Mouse (Mus musculus): ENCODE measurements around the gene Nat10. TPM values are rescaled to one million over a fixed set of nuclear protein-coding genes. Genes with fewer than 3 reads are reported as not detected.

The Nat10 gene
- polyA plus RNA-seq, 1 experiment from 2014 or later = 38.5 TPM

GRCm38 (mm10) chr2:103743536-103743935 lies 17.5 kb downstream of the Nat10 start:
- Histone ChIP-seq H3K4me2 (ENCODE audit: low read depth, low read length, severe bottlenecking) (no peak overlapping the region), H3K36me3 (ENCODE audit: control insufficient read depth, insufficient read depth, low read length) (peaks cover 6% of the 10 kb centered on the region; the same call in 1 of the 2 replicates), H3K4me1 (replicated peaks; ENCODE audit: control insufficient read depth, insufficient read depth, low read length) (no peaks in the 10 kb centered on the region), H3K4me3 (ENCODE audit: low read depth, low read length) (no peak overlapping the region), H3K9ac (ENCODE audit: low read length) (no peak overlapping the region), H3K27me3 (ENCODE audit: control insufficient read depth, insufficient read depth, low read length) (no peaks in the 10 kb centered on the region), H3K27ac (ENCODE audit: low read depth, low read length) (no peak overlapping the region), H3K9me3 (ENCODE audit: control insufficient read depth, low read length) (no peaks in the 10 kb centered on the region)
- ATAC-seq (replicated peaks; ENCODE audit: low FRiP score) (no peak), DNase-seq (ENCODE audit: low spot score) (no peak)
- WGBS = 98% methylated on average over 2 of the region's 2 CpGs

GRCm38 (mm10) chr2:103742821-103743220 lies 18.2 kb downstream of the Nat10 start:
- WGBS = 96% methylated on average over 6 of the region's 6 CpGs

GRCm38 (mm10) chr2:103731423-103731822 lies 29.6 kb downstream of the Nat10 start:
- no peaks in the 10 kb centered on the region for H3K9me3 ChIP-seq (ENCODE audit: control insufficient read depth, low read length)
- H3K27ac ChIP-seq (ENCODE audit: low read depth, low read length) = no peak overlapping the region
- no peaks in the 10 kb centered on the region for H3K27me3 ChIP-seq (ENCODE audit: control insufficient read depth, insufficient read depth, low read length)
- ATAC-seq (replicated peaks; ENCODE audit: low FRiP score) = no peak
- no peak overlapping the region for H3K4me3 ChIP-seq (ENCODE audit: low read depth, low read length)
- WGBS = 96% methylated on average over 6 of the region's 6 CpGs
- peaks cover 6% of the 10 kb centered on the region for H3K36me3 ChIP-seq (ENCODE audit: control insufficient read depth, insufficient read depth, low read length)
- no peak overlapping the region for H3K4me2 ChIP-seq (ENCODE audit: low read depth, low read length, severe bottlenecking)
- H3K9ac ChIP-seq (ENCODE audit: low read length) = no peak overlapping the region
- no peaks in the 10 kb centered on the region for H3K4me1 ChIP-seq (replicated peaks; ENCODE audit: control insufficient read depth, insufficient read depth, low read length)
- no peak for DNase-seq (ENCODE audit: low spot score)

More at GRCm38 (mm10) chr2:103742821-103743220, 18.2 kb downstream of the Nat10 start:
- H3K27ac ChIP-seq (ENCODE audit: low read depth, low read length) = no peak overlapping the region
- no peak overlapping the region for H3K9ac ChIP-seq (ENCODE audit: low read length)
- ATAC-seq (replicated peaks; ENCODE audit: low FRiP score) (no peak), DNase-seq (ENCODE audit: low spot score) (no peak)
- no peak overlapping the region for H3K4me2 ChIP-seq (ENCODE audit: low read depth, low read length, severe bottlenecking)
- no peaks in the 10 kb centered on the region for H3K27me3 ChIP-seq (ENCODE audit: control insufficient read depth, insufficient read depth, low read length)
- H3K36me3 ChIP-seq (ENCODE audit: control insufficient read depth, insufficient read depth, low read length) = peaks cover 3% of the 10 kb centered on the region; the same call in 1 of the 2 replicates
- H3K9me3 ChIP-seq (ENCODE audit: control insufficient read depth, low read length) = no peaks in the 10 kb centered on the region
- H3K4me3 ChIP-seq (ENCODE audit: low read depth, low read length) = no peak overlapping the region
- no peaks in the 10 kb centered on the region for H3K4me1 ChIP-seq (replicated peaks; ENCODE audit: control insufficient read depth, insufficient read depth, low read length)

GRCm38 (mm10) chr2:103730999-103731398 lies 30.1 kb downstream of the Nat10 start:
- Histone ChIP-seq H3K9me3 (ENCODE audit: control insufficient read depth, low read length) (no peaks in the 10 kb centered on the region), H3K9ac (ENCODE audit: low read length) (no peak overlapping the region), H3K36me3 (ENCODE audit: control insufficient read depth, insufficient read depth, low read length) (peaks cover 6% of the 10 kb centered on the region), H3K27me3 (ENCODE audit: control insufficient read depth, insufficient read depth, low read length) (no peaks in the 10 kb centered on the region), H3K4me2 (ENCODE audit: low read depth, low read length, severe bottlenecking) (no peak overlapping the region), H3K4me3 (ENCODE audit: low read depth, low read length) (no peak overlapping the region), H3K27ac (ENCODE audit: low read depth, low read length) (no peak overlapping the region), H3K4me1 (replicated peaks; ENCODE audit: control insufficient read depth, insufficient read depth, low read length) (no peaks in the 10 kb centered on the region)
- no peak for DNase-seq (ENCODE audit: low spot score)
- ATAC-seq (replicated peaks; ENCODE audit: low FRiP score) = no peak
- 89% methylated on average over 8 of the region's 8 CpGs for WGBS

GRCm38 (mm10) chr2:103728027-103728540 lies 33.0 kb downstream of the Nat10 start:
- no peaks in the 10 kb centered on the region for H3K27me3 ChIP-seq (ENCODE audit: control insufficient read depth, insufficient read depth, low read length)
- H3K4me2 ChIP-seq (ENCODE audit: low read depth, low read length, severe bottlenecking) = no peak overlapping the region
- H3K4me1 ChIP-seq (replicated peaks; ENCODE audit: control insufficient read depth, insufficient read depth, low read length) = no peaks in the 10 kb centered on the region
- ATAC-seq (replicated peaks; ENCODE audit: low FRiP score) (no peak), DNase-seq (ENCODE audit: low spot score) (no peak)
- H3K4me3 ChIP-seq (ENCODE audit: low read depth, low read length) = no peak overlapping the region
- no peaks in the 10 kb centered on the region for H3K9me3 ChIP-seq (ENCODE audit: control insufficient read depth, low read length)
- WGBS = 92% methylated on average over 12 of the region's 12 CpGs
- H3K9ac ChIP-seq (ENCODE audit: low read length) = no peak overlapping the region
- no peaks in the 10 kb centered on the region; the same call in 1 of the 2 replicates for H3K36me3 ChIP-seq (ENCODE audit: control insufficient read depth, insufficient read depth, low read length)
- H3K27ac ChIP-seq (ENCODE audit: low read depth, low read length) = no peak overlapping the region

GRCm38 (mm10) chr2:103724521-103724920 lies 36.5 kb downstream of the Nat10 start:
- no peaks in the 10 kb centered on the region; the same call in 1 of the 2 replicates for H3K36me3 ChIP-seq (ENCODE audit: control insufficient read depth, insufficient read depth, low read length)
- H3K4me1 ChIP-seq (replicated peaks; ENCODE audit: control insufficient read depth, insufficient read depth, low read length) = no peaks in the 10 kb centered on the region
- DNase-seq (ENCODE audit: low spot score) (no peak), ATAC-seq (replicated peaks; ENCODE audit: low FRiP score) (no peak)
- H3K4me3 ChIP-seq (ENCODE audit: low read depth, low read length) = no peak overlapping the region
- H3K9ac ChIP-seq (ENCODE audit: low read length) = no peak overlapping the region
- no peaks in the 10 kb centered on the region for H3K9me3 ChIP-seq (ENCODE audit: control insufficient read depth, low read length)
- no peak overlapping the region for H3K4me2 ChIP-seq (ENCODE audit: low read depth, low read length, severe bottlenecking)
- 94% methylated on average over 2 of the region's 2 CpGs for WGBS
- H3K27ac ChIP-seq (ENCODE audit: low read depth, low read length) = no peak overlapping the region
- H3K27me3 ChIP-seq (ENCODE audit: control insufficient read depth, insufficient read depth, low read length) = no peaks in the 10 kb centered on the region

GRCm38 (mm10) chr2:103719292-103719646 lies 41.8 kb downstream of the Nat10 start:
- Histone ChIP-seq H3K27me3 (ENCODE audit: control insufficient read depth, insufficient read depth, low read length) (no peaks in the 10 kb centered on the region), H3K27ac (ENCODE audit: low read depth, low read length) (no peak overlapping the region), H3K4me2 (ENCODE audit: low read depth, low read length, severe bottlenecking) (no peak overlapping the region), H3K4me3 (ENCODE audit: low read depth, low read length) (no peak overlapping the region), H3K36me3 (ENCODE audit: control insufficient read depth, insufficient read depth, low read length) (peaks cover 2% of the 10 kb centered on the region; the same call in 1 of the 2 replicates), H3K4me1 (replicated peaks; ENCODE audit: control insufficient read depth, insufficient read depth, low read length) (no peaks in the 10 kb centered on the region), H3K9me3 (ENCODE audit: control insufficient read depth, low read length) (no peaks in the 10 kb centered on the region), H3K9ac (ENCODE audit: low read length) (no peak overlapping the region)
- 96% methylated on average over 7 of the region's 7 CpGs for WGBS
- no peak for DNase-seq (ENCODE audit: low spot score)
- no peak for ATAC-seq (replicated peaks; ENCODE audit: low FRiP score)

GRCm38 (mm10) chr2:103718594-103719291 lies 42.3 kb downstream of the Nat10 start:
- Histone ChIP-seq H3K9ac (ENCODE audit: low read length) (no peak overlapping the region), H3K36me3 (ENCODE audit: control insufficient read depth, insufficient read depth, low read length) (peaks cover 2% of the 10 kb centered on the region; the same call in 1 of the 2 replicates)
- peak; percentile 83 for ATAC-seq (replicated peaks; ENCODE audit: low FRiP score)

GRCm38 (mm10) chr2:103714412-103714811 lies 46.7 kb downstream of the Nat10 start:
- Histone ChIP-seq H3K9ac (ENCODE audit: low read length) (no peak overlapping the region), H3K27ac (ENCODE audit: low read depth, low read length) (no peak overlapping the region), H3K4me3 (ENCODE audit: low read depth, low read length) (no peak overlapping the region), H3K36me3 (ENCODE audit: control insufficient read depth, insufficient read depth, low read length) (peaks cover 2% of the 10 kb centered on the region; the same call in 1 of the 2 replicates), H3K4me1 (replicated peaks; ENCODE audit: control insufficient read depth, insufficient read depth, low read length) (no peaks in the 10 kb centered on the region), H3K9me3 (ENCODE audit: control insufficient read depth, low read length) (no peaks in the 10 kb centered on the region), H3K27me3 (ENCODE audit: control insufficient read depth, insufficient read depth, low read length) (no peaks in the 10 kb centered on the region), H3K4me2 (ENCODE audit: low read depth, low read length, severe bottlenecking) (no peak overlapping the region)
- no peak for DNase-seq (ENCODE audit: low spot score)
- WGBS = 69% methylated on average over 4 of the region's 4 CpGs
- no peak for ATAC-seq (replicated peaks; ENCODE audit: low FRiP score)

More at GRCm38 (mm10) chr2:103718594-103719291, 42.3 kb downstream of the Nat10 start:
- H3K27me3 ChIP-seq (ENCODE audit: control insufficient read depth, insufficient read depth, low read length) = no peaks in the 10 kb centered on the region
- no peaks in the 10 kb centered on the region for H3K9me3 ChIP-seq (ENCODE audit: control insufficient read depth, low read length)
- DNase-seq (ENCODE audit: low spot score) = peak; percentile 83
- H3K27ac ChIP-seq (ENCODE audit: low read depth, low read length) = no peak overlapping the region
- H3K4me2 ChIP-seq (ENCODE audit: low read depth, low read length, severe bottlenecking) = no peak overlapping the region
- no peaks in the 10 kb centered on the region for H3K4me1 ChIP-seq (replicated peaks; ENCODE audit: control insufficient read depth, insufficient read depth, low read length)
- 60% methylated on average over 8 of the region's 8 CpGs for WGBS
- H3K4me3 ChIP-seq (ENCODE audit: low read depth, low read length) = no peak overlapping the region

Measured in forebrain, embryonic 11.5 days (tissue).